Mouse (Mus musculus): Measurements from ENCODE around the gene Myl12a.

GRCm38 (mm10) chr17:71009751-71010150, 7.1 kb upstream of the Myl12a start:
- no peak for TF ChIP-seq CTCF (IDR thresholded peaks at IDR 0.05; ENCODE audit: low read depth)
- no peak for TF ChIP-seq EP300 (IDR thresholded peaks at IDR 0.05; ENCODE audit: low read depth)

Data from liver, postnatal 0 days (tissue).